21 mouse cellular contexts compared by ENCODE assay signal in the genomic region with DNA sequence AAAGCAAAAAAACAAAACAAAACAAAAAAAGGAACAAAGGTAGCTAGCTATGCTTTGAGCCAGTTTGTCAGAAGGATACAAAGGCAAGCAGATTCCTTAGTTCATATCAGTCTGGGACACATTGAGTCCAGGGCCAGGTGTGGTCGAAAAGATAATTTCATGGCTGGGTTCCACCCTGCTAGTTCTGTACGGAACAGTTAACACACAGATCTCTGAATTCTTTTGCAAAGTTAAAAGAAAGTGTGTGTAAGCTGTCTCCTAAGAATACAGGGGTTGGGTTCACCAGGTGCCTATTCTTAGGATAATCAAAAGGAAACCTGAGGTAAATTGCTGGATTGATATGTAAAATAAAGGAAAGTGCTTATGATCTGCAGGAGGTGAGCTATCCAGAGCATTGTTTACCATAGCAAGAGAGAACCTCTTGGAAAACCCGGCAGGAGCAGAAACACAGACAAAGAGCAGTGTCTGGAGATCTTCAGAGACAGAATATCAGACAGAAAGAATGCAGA. TPM values are rescaled to one million over a fixed set of nuclear protein-coding genes. Genes with fewer than 3 reads are reported as not detected.
DNase-seq lines count a peak whose midpoint lies in the region; ATAC-seq and TF ChIP-seq lines count a peak whose summit lies in the region.
"Had no signal": no experiment of that assay in that cellular context is flagged by ENCODE, and none has a peak within 500 bp of the region (broad histone marks: within the 10 kb centered on the region; RNA-seq: fewer than 3 reads in every experiment).

No protein-coding gene starts in this region.

- peak; percentile 4 for DNase-seq in embryo, embryonic 10 days (ENCODE audit: low spot score)
- DNase-seq in embryo, embryonic 11 days = no peak
- peak; percentile 93 for DNase-seq in MEL (ENCODE audit: low read depth, low spot score)
- DNase-seq in urinary bladder, postnatal 36 days (ENCODE audit: low spot score in 2 of 2) = no peak
- no peak for DNase-seq in cerebellum, adult 11 months
- DNase-seq: adrenal gland, postnatal 14 days; heart, adult 18-20 months had no signal

- peak overlapping the region; percentile 1 to 45; a peak in 2 of 4 replicates for H3K4me3 ChIP-seq in MEL (ENCODE audit: control insufficient read depth in 1 of 2, insufficient read depth in 1 of 2, low read depth in 2 of 2, low read length in 2 of 2)
- H3K4me3 ChIP-seq in liver, embryonic 16.5 days (ENCODE audit: low read depth, low read length) = no peak overlapping the region
- no peak overlapping the region for H3K4me3 ChIP-seq in forebrain, embryonic 13.5 days
- H3K4me3 ChIP-seq: lung, embryonic 15.5 days; midbrain, embryonic 15.5 days had no signal

- H3K36me3 ChIP-seq in MEL (ENCODE audit: control insufficient read depth in 1 of 2, insufficient read depth in 2 of 2, low read length in 2 of 2) = peaks cover 0 to 13% of the 10 kb centered on the region in 2 experiments; a peak in 2 of 4 replicates
- H3K36me3 ChIP-seq in liver, embryonic 16.5 days (ENCODE audit: control insufficient read depth, insufficient read depth) = no peaks in the 10 kb centered on the region
- no peaks in the 10 kb centered on the region for H3K36me3 ChIP-seq in forebrain, embryonic 13.5 days (ENCODE audit: poor library complexity, severe bottlenecking)
- H3K36me3 ChIP-seq: lung, embryonic 15.5 days; midbrain, embryonic 15.5 days had no signal

- TF ChIP-seq POLR2A in MEL (IDR thresholded peaks at IDR 0.05; ENCODE audit: control insufficient read depth in 1 of 2, insufficient read depth in 1 of 2, low read depth in 1 of 2, low read length in 2 of 2, poor library complexity in 1 of 2) = no peak

- H3K27ac ChIP-seq in MEL (ENCODE audit: control insufficient read depth, low read depth, low read length) = peak overlapping the region; percentile 51
- H3K27ac ChIP-seq in liver, embryonic 16.5 days (ENCODE audit: low read length) = peak overlapping the region; percentile 45
- H3K27ac ChIP-seq in forebrain, embryonic 13.5 days = no peak overlapping the region
- H3K27ac ChIP-seq: lung, embryonic 15.5 days; midbrain, embryonic 15.5 days had no signal

- H3K27me3 ChIP-seq in MEL (ENCODE audit: control insufficient read depth in 1 of 2, insufficient read depth in 2 of 2, low read length in 2 of 2) = no peaks in the 10 kb centered on the region
- no peaks in the 10 kb centered on the region for H3K27me3 ChIP-seq in liver, embryonic 16.5 days (ENCODE audit: control insufficient read depth, insufficient read depth, low read depth, low read length)
- H3K27me3 ChIP-seq in forebrain, embryonic 13.5 days = no peaks in the 10 kb centered on the region
- H3K27me3 ChIP-seq: lung, embryonic 15.5 days; midbrain, embryonic 15.5 days had no signal

- H3K9ac ChIP-seq in MEL (ENCODE audit: control insufficient read depth, low read depth, low read length, poor library complexity, severe bottlenecking) = no peak overlapping the region
- H3K9ac ChIP-seq in liver, embryonic 16.5 days (ENCODE audit: low read depth, low read length) = no peak overlapping the region
- H3K9ac ChIP-seq in forebrain, embryonic 13.5 days = no peak overlapping the region
- H3K9ac ChIP-seq: lung, embryonic 15.5 days; midbrain, embryonic 15.5 days had no signal

- TF ChIP-seq RAD21 in MEL (IDR thresholded peaks at IDR 0.05; ENCODE audit: low read depth, low read length) = no peak

- H3K4me1 ChIP-seq in MEL (ENCODE audit: control insufficient read depth in 1 of 2, insufficient read depth in 2 of 2, low read length in 2 of 2) = peaks cover 7 to 8% of the 10 kb centered on the region in 2 experiments; a peak in 3 of 4 replicates
- no peaks in the 10 kb centered on the region for H3K4me1 ChIP-seq in liver, embryonic 16.5 days (ENCODE audit: control insufficient read depth, low read depth, low read length)
- H3K4me1 ChIP-seq in forebrain, embryonic 13.5 days = no peaks in the 10 kb centered on the region
- H3K4me1 ChIP-seq: lung, embryonic 15.5 days; midbrain, embryonic 15.5 days had no signal

- H3K4me2 ChIP-seq in liver, embryonic 16.5 days (ENCODE audit: low read depth, low read length) = no peak overlapping the region
- H3K4me2 ChIP-seq in forebrain, embryonic 13.5 days = no peak overlapping the region
- H3K4me2 ChIP-seq: lung, embryonic 15.5 days; midbrain, embryonic 15.5 days had no signal

- ATAC-seq in erythroblast, adult 5-6 weeks (replicated peaks; ENCODE audit: low FRiP score, poor library complexity, severe bottlenecking) = peak; percentile 75
- peak; percentile 92 for ATAC-seq in liver, embryonic 16.5 days (ENCODE audit: low read depth)
- ATAC-seq in forebrain, embryonic 13.5 days = no peak
- ATAC-seq: inflammation-experienced regulatory T-cells, adult 6 months; midbrain, embryonic 15.5 days had no signal

- TF ChIP-seq CTCF in MEL (IDR thresholded peaks at IDR 0.05 in 2 of 3, conservative IDR thresholded peaks at IDR 0.05 in 1 of 3; ENCODE audit: control insufficient read depth in 1 of 3, insufficient read depth in 1 of 3, low read depth in 2 of 3, low read length in 3 of 3, poor library complexity in 1 of 3, severe bottlenecking in 1 of 3) = no peak

- peak; percentile 97 to 99 for TF ChIP-seq EP300 in MEL (IDR thresholded peaks at IDR 0.05; ENCODE audit: low read depth in 1 of 2, low read length in 2 of 2)

- no peaks in the 10 kb centered on the region for H3K9me3 ChIP-seq in MEL (replicated peaks; ENCODE audit: insufficient read depth, low read length)
- no peaks in the 10 kb centered on the region for H3K9me3 ChIP-seq in liver, embryonic 16.5 days (replicated peaks; ENCODE audit: control insufficient read depth, low read length)
- peaks cover 5% of the 10 kb centered on the region; the same call in 1 of the 2 replicates for H3K9me3 ChIP-seq in forebrain, embryonic 13.5 days (replicated peaks)
- H3K9me3 ChIP-seq: lung, embryonic 15.5 days; midbrain, embryonic 15.5 days had no signal

- WGBS in liver, embryonic 16.5 days (ENCODE audit: insufficient replicate concordance) = 29% methylated on average over 3 of the region's 3 CpGs
- 41% methylated on average over 3 of the region's 3 CpGs for WGBS in forebrain, embryonic 13.5 days

- no peaks in the 10 kb centered on the region for H3K79me2 ChIP-seq in MEL (ENCODE audit: control insufficient read depth, insufficient read depth, low read length, poor library complexity)

TF ChIP-seq in MEL, 35 proteins besides CTCF, POLR2A, EP300 and RAD21:
- TF ChIP-seq GATA1 (IDR thresholded peaks at IDR 0.05; ENCODE audit: low read depth, low read length) (peak; percentile 98), MYC (IDR thresholded peaks at IDR 0.05; ENCODE audit: low read depth, low read length) (0 out of 2 replicates have a peak, but pooled peaks have one; percentile 58), ZKSCAN1 (IDR thresholded peaks at IDR 0.05; ENCODE audit: low read depth, low read length) (peak; percentile 96), TCF12 (IDR thresholded peaks at IDR 0.05; ENCODE audit: low read depth, low read length) (peak; percentile 100), POLR2AphosphoS5 (IDR thresholded peaks at IDR 0.05; ENCODE audit: borderline replicate concordance, low read depth, low read length) (no peak), GABPA (IDR thresholded peaks at IDR 0.05; ENCODE audit: low read depth, low read length) (no peak), ZMIZ1 (IDR thresholded peaks at IDR 0.05; ENCODE audit: low read depth, low read length) (no peak; the same call in 1 of the 2 replicates), ZNF384 (IDR thresholded peaks at IDR 0.05; ENCODE audit: low read depth, low read length) (peak; percentile 46; the same call in 1 of the 2 replicates), TAL1 (IDR thresholded peaks at IDR 0.05; ENCODE audit: low read length) (peak; percentile 98), JUND (IDR thresholded peaks at IDR 0.05; ENCODE audit: low read depth, low read length) (peak; percentile 47; the same call in 1 of the 2 replicates), POLR2AphosphoS2 (IDR thresholded peaks at IDR 0.05; ENCODE audit: low read length) (no peak), RCOR1 (IDR thresholded peaks at IDR 0.05; ENCODE audit: low read depth, low read length) (peak; percentile 92), UBTF (IDR thresholded peaks at IDR 0.05; ENCODE audit: borderline replicate concordance, insufficient read depth, low read depth, low read length) (no peak), USF1 (IDR thresholded peaks at IDR 0.05; ENCODE audit: low read depth, low read length) (no peak), E2F4 (IDR thresholded peaks at IDR 0.05; ENCODE audit: borderline replicate concordance, low read depth, low read length) (no peak), ZC3H11A (IDR thresholded peaks at IDR 0.05; ENCODE audit: low read depth, low read length) (no peak), ETS1 (IDR thresholded peaks at IDR 0.05; ENCODE audit: low read depth, low read length) (peak; percentile 86), MAX (IDR thresholded peaks at IDR 0.05; ENCODE audit: low read length) (peak; percentile 13; the same call in 1 of the 2 replicates), MEF2A (IDR thresholded peaks at IDR 0.05; ENCODE audit: extremely low read depth, insufficient replicate concordance, low read depth, low read length, poor library complexity, severe bottlenecking) (no peak), BHLHE40 (IDR thresholded peaks at IDR 0.05; ENCODE audit: borderline replicate concordance, low read depth, low read length) (no peak), SMC3 (IDR thresholded peaks at IDR 0.05; ENCODE audit: low read depth, low read length) (no peak), CHD2 (IDR thresholded peaks at IDR 0.05; ENCODE audit: low read length) (no peak; the same call in 1 of the 2 replicates), CHD1 (IDR thresholded peaks at IDR 0.05; ENCODE audit: low read depth, low read length) (no peak), HCFC1 (IDR thresholded peaks at IDR 0.05; ENCODE audit: low read depth, low read length) (no peak), SIN3A (IDR thresholded peaks at IDR 0.05; ENCODE audit: low read length) (peak; percentile 54), TBP (IDR thresholded peaks at IDR 0.05; ENCODE audit: low read depth, low read length) (peak; percentile 44; the same call in 1 of the 2 replicates), NRF1 (IDR thresholded peaks at IDR 0.05; ENCODE audit: insufficient read depth, low read depth, low read length, poor library complexity, severe bottlenecking) (no peak)

RNA-seq across cellular contexts. Expression of gene Olfr761, which starts 37.6 kb away (rescaled TPM):
- not detected in 2 replicates for total RNA-seq in MEL (2012; rRNA removed)
- not detected for polyA plus RNA-seq in MEL (2012; ENCODE audit: insufficient read depth in 1 of 2, insufficient read length in 2 of 2, low read depth in 1 of 2, low replicate concordance in 2 of 2, missing spikeins in 1 of 2)
- not detected in 2 replicates for total RNA-seq in erythroblast, adult 5-6 weeks (2015; ENCODE audit: low replicate concordance)
- not detected in 2 replicates for total RNA-seq in erythroblast, adult 5-6 weeks (2017; ENCODE audit: low replicate concordance)
- polyA plus RNA-seq in liver, embryonic 16.5 days (2015; fragmentation: Nextera tagmentation; extraction: Ambion mirVana) = not detected in 2 replicates
- not detected in 2 replicates for polyA plus RNA-seq in forebrain, embryonic 13.5 days (2015; fragmentation: Nextera tagmentation; extraction: Ambion mirVana)
- total RNA-seq: adrenal gland, postnatal 14 days; common myeloid progenitor, adult 5-6 weeks; gastrocnemius, adult 8-10 months; heart, adult 18-20 months; hematopoietic stem cell, adult 5-6 weeks; layer of hippocampus, adult 18-20 months had no signal
- polyA plus RNA-seq: inflammation-experienced regulatory T-cells, adult 6 months; kidney, embryonic 16.5 days; limb, embryonic 11.5 days; lung, embryonic 15.5 days; midbrain, embryonic 15.5 days; spleen, adult 2 months; urinary bladder, adult 2 months had no signal

Comparison
In these comparisons a context has a peak if more than half of its experiments do, and no peak if none do; other contexts are left out.
1. DNase-seq: peak in embryo, embryonic 10 days (single experiment) and MEL (single experiment); none in embryo, embryonic 11 days (single experiment), urinary bladder, postnatal 36 days (0 of 2) and cerebellum, adult 11 months (single experiment).
2. H3K4me3 ChIP-seq: peak in MEL (2 of 2); none in liver, embryonic 16.5 days (single experiment) and forebrain, embryonic 13.5 days (single experiment).